Mouse (Mus musculus) liver, adult 10 weeks (tissue): Measurements from ENCODE around the gene Sf3b3. TPM values are rescaled to one million over a fixed set of nuclear protein-coding genes. Genes with fewer than 3 reads are reported as not detected.

Source experiments
- polyA plus RNA-seq: library from polyadenylated mRNA; stranded (reverse); fragments of 350-450 nt; fragmentation: Illumina TruSeq; extraction: RNeasy Lipid Tissue Mini Kit (QIAGEN cat#74804); gene quantifications from one replicate; pipeline ENCODE4 v1.2.3, GENCODE M21; 2014; ENCODE audit warnings: low read depth, low replicate concordance

The Sf3b3 gene
- 11.0 TPM for polyA plus RNA-seq

GRCm38 (mm10) chr8:110846405-110847170, at the start of gene Sf3b3, which contains the start of gene Cog4:
Gene Sf3b3, minus strand, starts transcription at chr8:110846787.
Gene Cog4, plus strand, starts transcription at chr8:110846600.

GRCm38 (mm10) chr8:110805669-110806068, 40.9 kb downstream of the Sf3b3 start, which contains the start of gene Il34:
Gene Il34, minus strand, starts transcription at chr8:110805924.

Other genes with a start within 250 kb of the Sf3b3 start
- gene Vac14, start 228.2 kb downstream of the Sf3b3 start, polyA plus RNA-seq = 2.6 TPM
- 0.16 TPM for gene Mtss1l, start 125.3 kb downstream of the Sf3b3 start, polyA plus RNA-seq
- gene Il34, start 40.9 kb downstream of the Sf3b3 start, polyA plus RNA-seq = not detected
- 11.6 TPM for gene Cog4, start 187 bp downstream of the Sf3b3 start, polyA plus RNA-seq
- 0.64 TPM for gene Fuk, start 55.7 kb upstream of the Sf3b3 start, polyA plus RNA-seq
- 0.34 TPM for gene St3gal2, start 73.1 kb upstream of the Sf3b3 start, polyA plus RNA-seq
- gene Ddx19a, start 151.0 kb upstream of the Sf3b3 start, polyA plus RNA-seq = 12.4 TPM
- 9.0 TPM for gene Ddx19b, start 185.0 kb upstream of the Sf3b3 start, polyA plus RNA-seq
- gene Aars, start 186.4 kb upstream of the Sf3b3 start, polyA plus RNA-seq = 20.7 TPM
- gene Exosc6, start 209.6 kb upstream of the Sf3b3 start, polyA plus RNA-seq = 0.85 TPM
- gene Clec18a, start 245.6 kb upstream of the Sf3b3 start, polyA plus RNA-seq = not detected
- 9.8 TPM for gene Pdpr, start 247.8 kb upstream of the Sf3b3 start, polyA plus RNA-seq